Mouse (Mus musculus) forebrain, embryonic 11.5 days (tissue): ENCODE measurements around the gene Ces1c. TPM values are rescaled to one million over a fixed set of nuclear protein-coding genes. Genes with fewer than 3 reads are reported as not detected.

ENCODE experiments used
- ATAC-seq: fragments of 200-750 bp; cut with Nextera tagmentation; replicated peaks from 2 replicates; pipeline ENCODE4 v1.8.0; 2017; ENCODE audit warnings: moderate TSS enrichment; ENCODE audit not compliant: low FRiP score
- DNase-seq: peaks from one replicate; pipeline ENCODE4 v3.0.0-alpha.2; 2017; ENCODE audit warnings: low spot score
- H3K27ac ChIP-seq: fragments of 300-500 bp; sonication (generic); 2 replicates; pipeline ENCODE4 v1.5.1; 2014; ENCODE audit warnings: low read depth, low read length
- H3K27me3 ChIP-seq: fragments of 300-500 bp; sonication (generic); 2 replicates; pipeline ENCODE4 v1.6.1; 2014; ENCODE audit warnings: mild to moderate bottlenecking, low read length, mixed read lengths; ENCODE audit not compliant: control insufficient read depth, insufficient read depth
- H3K36me3 ChIP-seq: fragments of 300-500 bp; sonication (generic); 2 replicates; pipeline ENCODE4 v1.6.1; 2014; ENCODE audit warnings: mild to moderate bottlenecking, low read length, moderate library complexity, mixed read lengths; ENCODE audit not compliant: control insufficient read depth, insufficient read depth
- H3K4me1 ChIP-seq: fragments of 300-500 bp; sonication (generic); replicated peaks from 2 replicates; pipeline ENCODE4 v1.6.1; 2014; ENCODE audit warnings: low read length, mixed read lengths; ENCODE audit not compliant: control insufficient read depth, insufficient read depth
- H3K4me2 ChIP-seq: fragments of 300-500 bp; sonication (generic); 2 replicates; pipeline ENCODE4 v1.6.1; 2014; ENCODE audit warnings: low read depth, mild to moderate bottlenecking, low read length, moderate library complexity, mixed read lengths; ENCODE audit not compliant: severe bottlenecking
- H3K4me3 ChIP-seq: fragments of 300-500 bp; sonication (generic); 2 replicates; pipeline ENCODE4 v1.5.1; 2014; ENCODE audit warnings: low read depth, low read length
- H3K9ac ChIP-seq: fragments of 300-500 bp; sonication (generic); 2 replicates; pipeline ENCODE4 v1.6.1; 2014; ENCODE audit warnings: low read length
- H3K9me3 ChIP-seq: fragments of 300-500 bp; sonication (generic); 2 replicates; pipeline ENCODE4 v1.6.1; 2016; ENCODE audit warnings: low read length, mixed read lengths; ENCODE audit not compliant: control insufficient read depth
- WGBS: fragments of 180-500 bp; shearing (Covaris S2); extraction: QIAGEN DNeasy Blood & Tissue Kit; methylation state at CpG from one replicate; pipeline ENCODE4 v1.1.7; 2014; 5-methylcytosine and 5-hydroxymethylcytosine counted together
- polyA plus RNA-seq: library from polyadenylated mRNA; unstranded; fragments of >200 nt; fragmentation: Nextera tagmentation; extraction: Ambion mirVana; gene quantifications from 2 replicates; pipeline ENCODE4 v1.2.1, GENCODE M21; 2014

The Ces1c gene
- polyA plus RNA-seq, 1 experiment from 2014 or later: not detected

DNA sequence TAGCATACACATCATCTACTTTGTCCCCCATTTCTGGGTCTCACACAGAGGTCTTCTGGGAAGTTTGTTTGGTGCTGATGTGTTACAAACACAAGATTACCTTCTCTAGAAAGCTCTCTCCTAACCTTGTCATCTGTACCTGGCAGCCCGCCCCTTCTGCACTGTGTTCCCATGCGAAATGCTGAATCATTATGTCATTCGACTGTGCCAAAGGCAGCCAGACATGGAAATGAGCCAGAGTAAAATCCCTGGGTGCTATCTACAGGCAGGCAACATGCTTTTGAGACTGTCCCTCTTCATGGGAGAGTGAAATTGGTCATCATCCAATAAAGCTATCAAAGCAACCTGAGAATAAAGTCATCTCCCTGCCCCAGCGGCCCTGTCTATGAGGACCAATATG lies 55.8 kb downstream of the Ces1c start:
- no peak overlapping the region for H3K9ac ChIP-seq
- no peak overlapping the region for H3K27ac ChIP-seq
- H3K27me3 ChIP-seq: no peaks in the 10 kb centered on the region
- DNase-seq: no peak
- ATAC-seq: no peak
- 93% methylated on average over 4 of the region's 4 CpGs for WGBS
- H3K4me2 ChIP-seq: no peak overlapping the region
- H3K4me3 ChIP-seq: no peak overlapping the region
- H3K9me3 ChIP-seq: no peaks in the 10 kb centered on the region
- H3K4me1 ChIP-seq: no peaks in the 10 kb centered on the region
- no peaks in the 10 kb centered on the region for H3K36me3 ChIP-seq

DNA sequence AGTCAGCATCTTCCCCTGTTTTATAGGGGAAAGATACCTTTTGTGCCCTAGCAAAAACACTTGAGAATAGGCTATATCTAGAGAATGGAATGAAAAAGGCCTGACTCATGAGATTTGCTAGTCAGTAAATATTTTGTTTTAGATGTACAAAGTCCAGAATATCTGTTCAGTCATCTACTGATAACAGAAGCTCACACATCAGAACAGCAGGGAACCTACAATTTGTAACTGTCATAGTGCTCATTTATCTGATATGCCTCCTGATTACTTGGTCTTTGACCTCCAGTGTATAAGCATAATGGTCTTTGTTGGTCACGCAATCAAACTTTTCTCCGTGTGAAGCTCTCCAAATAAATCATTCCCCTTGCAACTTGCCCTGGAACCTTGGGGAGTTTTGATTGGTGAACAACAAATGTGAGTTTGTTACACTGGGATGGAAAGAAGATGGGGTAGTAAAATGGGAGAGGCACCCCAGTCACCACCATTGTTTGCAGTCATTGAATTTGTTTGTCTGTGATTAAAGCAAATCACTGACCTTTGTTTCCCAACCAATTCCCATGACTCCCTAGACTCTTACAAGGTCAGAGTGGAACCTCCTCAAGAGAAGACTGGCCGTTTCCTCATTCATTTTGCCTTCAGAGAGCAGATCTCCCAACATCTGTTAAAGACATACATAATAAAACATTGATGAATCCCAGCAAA lies 67.5 kb downstream of the Ces1c start:
- Histone ChIP-seq H3K9ac (no peak overlapping the region), H3K9me3 (no peaks in the 10 kb centered on the region), H3K4me2 (no peak overlapping the region), H3K36me3 (no peaks in the 10 kb centered on the region), H3K27me3 (no peaks in the 10 kb centered on the region), H3K4me3 (no peak overlapping the region), H3K4me1 (no peaks in the 10 kb centered on the region), H3K27ac (no peak overlapping the region)
- DNase-seq: no peak
- WGBS: 76% methylated on average over 3 of the region's 3 CpGs
- no peak for ATAC-seq

DNA sequence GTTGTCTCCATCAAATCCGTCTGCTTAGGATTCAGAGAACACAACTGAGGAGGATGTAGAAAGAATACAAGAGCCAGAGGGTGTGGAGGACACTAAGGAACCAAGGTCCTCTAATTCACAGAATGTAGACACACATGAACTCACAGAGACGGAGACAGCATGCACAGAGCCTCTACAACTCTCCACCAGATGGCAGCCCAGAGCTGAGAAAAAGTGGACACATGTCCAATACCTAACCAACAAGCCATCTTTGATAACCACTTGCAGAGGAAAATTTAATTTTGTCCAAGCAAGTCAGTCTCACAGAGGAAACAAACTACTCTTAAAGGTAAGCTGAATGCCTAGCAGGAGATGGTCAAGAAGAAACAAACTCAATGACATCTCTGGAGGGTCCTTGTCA lies 71.9 kb downstream of the Ces1c start:
- peak; percentile 77 for DNase-seq
- Histone ChIP-seq H3K36me3 (no peaks in the 10 kb centered on the region), H3K4me2 (no peak overlapping the region), H3K9me3 (no peaks in the 10 kb centered on the region), H3K27me3 (no peaks in the 10 kb centered on the region), H3K4me1 (no peaks in the 10 kb centered on the region), H3K9ac (no peak overlapping the region), H3K4me3 (no peak overlapping the region), H3K27ac (no peak overlapping the region)
- no peak for ATAC-seq
- 9% methylated on average over 2 of the region's 2 CpGs for WGBS

DNA sequence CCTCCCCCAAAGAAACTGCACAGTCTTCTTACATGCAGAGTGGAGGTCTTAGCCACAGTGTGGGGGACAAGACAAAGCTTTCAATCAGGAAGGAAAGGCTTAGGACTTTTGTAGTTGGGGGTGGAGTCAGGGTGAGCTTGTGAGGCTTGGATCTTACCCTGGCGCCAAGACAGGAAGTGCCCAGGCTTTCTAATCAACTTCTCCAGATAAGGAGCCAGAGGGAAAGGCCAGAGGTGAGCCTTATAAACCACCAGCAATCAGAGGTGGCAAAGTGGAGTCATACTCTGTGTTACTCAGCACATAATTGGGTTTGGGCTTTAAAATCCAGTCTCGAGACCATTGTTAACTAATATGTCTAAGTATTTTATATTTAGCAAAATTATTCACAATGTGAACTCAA lies 75.8 kb downstream of the Ces1c start:
- H3K27ac ChIP-seq: no peak overlapping the region
- DNase-seq (no peak), ATAC-seq (no peak)
- H3K27me3 ChIP-seq: no peaks in the 10 kb centered on the region
- H3K4me1 ChIP-seq: no peaks in the 10 kb centered on the region
- no peak overlapping the region for H3K9ac ChIP-seq
- H3K4me3 ChIP-seq: no peak overlapping the region
- no peak overlapping the region for H3K4me2 ChIP-seq
- H3K9me3 ChIP-seq: no peaks in the 10 kb centered on the region
- no peaks in the 10 kb centered on the region for H3K36me3 ChIP-seq
- 54% methylated on average over 2 of the region's 2 CpGs for WGBS

Other genes with a start within 250 kb of the Ces1c start
- gene Capns2, start 229.9 kb downstream of the Ces1c start, polyA plus RNA-seq: not detected in 2 replicates
- gene Slc6a2, start 171.2 kb downstream of the Ces1c start, polyA plus RNA-seq: not detected in 2 replicates
- gene Ces1a, start 83.1 kb downstream of the Ces1c start, polyA plus RNA-seq: not detected in 2 replicates
- not detected in 2 replicates for gene Ces1b, start 51.3 kb downstream of the Ces1c start, polyA plus RNA-seq
- gene Ces1d, start 66.6 kb upstream of the Ces1c start, polyA plus RNA-seq: 0.12 and 0.19 TPM in 2 replicates
- not detected in 2 replicates for gene Ces1e, start 98.3 kb upstream of the Ces1c start, polyA plus RNA-seq
- gene Ces1f, start 148.5 kb upstream of the Ces1c start, polyA plus RNA-seq: not detected in 2 replicates
- gene Ces1g, start 206.0 kb upstream of the Ces1c start, polyA plus RNA-seq: not detected in 2 replicates
- gene Ces1h, start 248.4 kb upstream of the Ces1c start, polyA plus RNA-seq: not detected in 2 replicates